Mouse (Mus musculus) CD4-positive, CD25-positive, alpha-beta regulatory T cell, adult 2 months (primary cell): ENCODE data around the gene Cacna1c.

Source experiments
- DNase-seq: peaks from one replicate; pipeline ENCODE4 v3.0.0-alpha.2; 2012; ENCODE audit warnings: low read depth, low spot score

The Cacna1c gene

GRCm38 (mm10) chr6:119099333-119099732 lies 96.9 kb downstream of the Cacna1c start:
- no peak for DNase-seq

GRCm38 (mm10) chr6:119096481-119096880 lies 99.7 kb downstream of the Cacna1c start:
- DNase-seq: no peak

- DNase-seq: no peak
Observed at GRCm38 (mm10) chr6:119095081-119095480, 101.1 kb downstream of the Cacna1c start.

- DNase-seq: no peak
Observed at GRCm38 (mm10) chr6:119089173-119089572, 107.0 kb downstream of the Cacna1c start.

GRCm38 (mm10) chr6:119088381-119088780 lies 107.8 kb downstream of the Cacna1c start:
- no peak for DNase-seq

GRCm38 (mm10) chr6:119087919-119088318 lies 108.3 kb downstream of the Cacna1c start:
- no peak for DNase-seq

- DNase-seq: no peak
Observed at GRCm38 (mm10) chr6:119085789-119086188, 110.4 kb downstream of the Cacna1c start.

- DNase-seq: no peak
Observed at GRCm38 (mm10) chr6:119084532-119084931, 111.7 kb downstream of the Cacna1c start.

- no peak for DNase-seq
Observed at GRCm38 (mm10) chr6:119083559-119083958, 112.7 kb downstream of the Cacna1c start.

- no peak for DNase-seq
Observed at GRCm38 (mm10) chr6:119082662-119083061, 113.6 kb downstream of the Cacna1c start.

GRCm38 (mm10) chr6:119081650-119082049 lies 114.6 kb downstream of the Cacna1c start:
- no peak for DNase-seq

GRCm38 (mm10) chr6:119079626-119080025 lies 116.6 kb downstream of the Cacna1c start:
- DNase-seq: no peak

GRCm38 (mm10) chr6:119078912-119079311 lies 117.3 kb downstream of the Cacna1c start:
- DNase-seq: no peak

GRCm38 (mm10) chr6:119077231-119077630 lies 119.0 kb downstream of the Cacna1c start:
- no peak for DNase-seq

- no peak for DNase-seq
Observed at GRCm38 (mm10) chr6:119073419-119074071, 122.7 kb downstream of the Cacna1c start.

GRCm38 (mm10) chr6:119072772-119073171 lies 123.4 kb downstream of the Cacna1c start:
- no peak for DNase-seq

GRCm38 (mm10) chr6:119070771-119071170 lies 125.4 kb downstream of the Cacna1c start:
- no peak for DNase-seq

GRCm38 (mm10) chr6:119070351-119070750 lies 125.9 kb downstream of the Cacna1c start:
- DNase-seq: no peak

GRCm38 (mm10) chr6:119069145-119069544 lies 127.1 kb downstream of the Cacna1c start:
- no peak for DNase-seq

- no peak for DNase-seq
Observed at GRCm38 (mm10) chr6:119068650-119069049, 127.6 kb downstream of the Cacna1c start.

GRCm38 (mm10) chr6:119064961-119065360 lies 131.3 kb downstream of the Cacna1c start:
- DNase-seq: no peak

GRCm38 (mm10) chr6:119064430-119064829 lies 131.8 kb downstream of the Cacna1c start:
- no peak for DNase-seq

- no peak for DNase-seq
Observed at GRCm38 (mm10) chr6:119062695-119063094, 133.5 kb downstream of the Cacna1c start.

GRCm38 (mm10) chr6:119058896-119059295 lies 137.3 kb downstream of the Cacna1c start:
- no peak for DNase-seq
